13 mouse cellular contexts compared by ENCODE assay signal in the genomic region with DNA sequence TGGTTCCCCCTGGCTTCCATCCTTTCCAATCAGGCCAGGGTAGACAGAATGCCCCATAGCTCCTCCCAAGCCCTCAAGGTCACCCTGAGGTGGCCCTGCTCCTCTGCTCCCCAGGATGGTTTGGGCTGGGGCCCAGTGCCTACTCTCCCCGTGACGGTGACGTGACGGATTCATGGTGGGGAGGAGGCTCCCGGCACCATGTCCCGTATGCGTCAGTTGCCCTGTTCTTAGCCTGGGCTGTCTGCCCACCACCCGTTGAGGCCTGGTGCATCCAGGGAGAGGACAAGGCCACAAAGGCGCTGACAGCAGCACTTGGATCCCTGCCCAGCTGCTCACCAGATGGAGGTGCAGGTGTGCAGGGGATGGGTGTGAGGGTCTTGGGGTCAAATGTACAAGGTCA. TPM values are rescaled to one million over a fixed set of nuclear protein-coding genes. Genes with fewer than 3 reads are reported as not detected.
DNase-seq lines count a peak whose midpoint lies in the region; ATAC-seq and TF ChIP-seq lines count a peak whose summit lies in the region.
"Had no signal": no experiment of that assay in that cellular context is flagged by ENCODE, and none has a peak within 500 bp of the region (broad histone marks: within the 10 kb centered on the region; RNA-seq: fewer than 3 reads in every experiment).

No protein-coding gene starts in this region.

- TF ChIP-seq POLR2A in testis, adult 2 months (IDR thresholded peaks at IDR 0.05; ENCODE audit: control insufficient read depth, low read depth, low read length): peak; percentile 36; the same call in 1 of the 2 replicates

- H3K9me3 ChIP-seq in midbrain, embryonic 11.5 days (ENCODE audit: control insufficient read depth, low read length): no peaks in the 10 kb centered on the region
- H3K9me3 ChIP-seq in intestine, embryonic 15.5 days: no peaks in the 10 kb centered on the region
- H3K9me3 ChIP-seq: limb, embryonic 10.5 days had no signal

- 88% methylated on average over 9 of the region's 9 CpGs for WGBS in midbrain, embryonic 11.5 days
- 74% methylated on average over 9 of the region's 9 CpGs for whole genome bisulfite sequencing in intestine, embryonic 15.5 days

- no peaks in the 10 kb centered on the region for H3K36me3 ChIP-seq in testis, adult 2 months (ENCODE audit: control insufficient read depth, insufficient read depth, low read length)
- no peaks in the 10 kb centered on the region for H3K36me3 ChIP-seq in midbrain, embryonic 11.5 days (ENCODE audit: control insufficient read depth, insufficient read depth, low read length)
- H3K36me3 ChIP-seq in intestine, embryonic 15.5 days: no peaks in the 10 kb centered on the region
- H3K36me3 ChIP-seq: limb, embryonic 10.5 days had no signal

- DNase-seq in heart, adult 18-20 months: peak; percentile 70 to 79
- no peak for DNase-seq in heart, postnatal 25 days (ENCODE audit: low spot score)
- no peak for DNase-seq in testis, postnatal 14 days (ENCODE audit: low spot score)
- DNase-seq in heart, adult 8-10 months (ENCODE audit: low spot score): peak; percentile 62
- DNase-seq in testis, postnatal 10 days (ENCODE audit: low spot score): peak; percentile 65
- no peak for DNase-seq in midbrain, embryonic 11.5 days (ENCODE audit: low spot score, missing footprints)
- DNase-seq: B cell, adult 2 months; kidney, postnatal 36 days; lung, adult 2 months had no signal

- no peak overlapping the region for H3K27ac ChIP-seq in testis, adult 2 months (ENCODE audit: control insufficient read depth, insufficient read depth, low read depth, low read length)
- H3K27ac ChIP-seq in midbrain, embryonic 11.5 days (ENCODE audit: low read depth, low read length): no peak overlapping the region
- no peak overlapping the region for H3K27ac ChIP-seq in intestine, embryonic 15.5 days
- H3K27ac ChIP-seq: limb, embryonic 10.5 days; stomach, postnatal 0 days had no signal

- peaks cover 2% of the 10 kb centered on the region; the same call in 1 of the 2 replicates for H3K4me1 ChIP-seq in testis, adult 2 months (ENCODE audit: control insufficient read depth, insufficient read depth, low read length)
- peaks cover 10% of the 10 kb centered on the region; the same call in 1 of the 2 replicates for H3K4me1 ChIP-seq in midbrain, embryonic 11.5 days (ENCODE audit: control insufficient read depth, insufficient read depth, low read length)
- H3K4me1 ChIP-seq in intestine, embryonic 15.5 days (replicated peaks): no peaks in the 10 kb centered on the region

- intact Hi-C loops in heart, postnatal 25 days (cut with DNase I): no loop called here

- H3K4me3 ChIP-seq in testis, adult 2 months (ENCODE audit: control insufficient read depth, low read depth, low read length): no peak overlapping the region
- no peak overlapping the region for H3K4me3 ChIP-seq in midbrain, embryonic 11.5 days (ENCODE audit: low read depth, low read length)
- H3K4me3 ChIP-seq in intestine, embryonic 15.5 days (replicated peaks): no peak overlapping the region
- H3K4me3 ChIP-seq: limb, embryonic 10.5 days had no signal

- no peak for ATAC-seq in midbrain, embryonic 11.5 days (ENCODE audit: low FRiP score)
- ATAC-seq in intestine, embryonic 15.5 days: no peak

- no peak overlapping the region for H3K9ac ChIP-seq in midbrain, embryonic 11.5 days (ENCODE audit: low read length)
- no peak overlapping the region for H3K9ac ChIP-seq in intestine, embryonic 15.5 days

- H3K4me2 ChIP-seq in midbrain, embryonic 11.5 days: no peak overlapping the region
- H3K4me2 ChIP-seq in intestine, embryonic 15.5 days (replicated peaks): no peak overlapping the region

- no peaks in the 10 kb centered on the region for H3K27me3 ChIP-seq in testis, adult 2 months (ENCODE audit: control insufficient read depth, insufficient read depth, low read length)
- H3K27me3 ChIP-seq in midbrain, embryonic 11.5 days (ENCODE audit: control insufficient read depth, insufficient read depth, low read length): peaks cover 17% of the 10 kb centered on the region
- peaks cover 39% of the 10 kb centered on the region for H3K27me3 ChIP-seq in intestine, embryonic 15.5 days (replicated peaks)

- 0 out of 2 replicates have a peak, but pooled peaks have one; percentile 1 for TF ChIP-seq CTCF in testis, adult 2 months (IDR thresholded peaks at IDR 0.05; ENCODE audit: control insufficient read depth, insufficient read depth, insufficient replicate concordance, low read depth, low read length)

RNA-seq across cellular contexts. Expression of a gene that starts 41.6 kb away (rescaled TPM):
- 1 to 10 TPM; 1.6 to 2.2 TPM for total RNA-seq in heart, adult 18-20 months (2021)
- total RNA-seq in heart, postnatal 25 days (2021): 1 to 10 TPM; 1.4 to 2.5 TPM
- 6.7 and 6.9 TPM in 2 replicates for polyA plus RNA-seq in testis, adult 2 months (2012; rRNA removed)
- 1 to 10 TPM; 1.9 to 4.4 (median 2.5) TPM for total RNA-seq in heart, adult 8-10 months (2022)
- 0.18 TPM in 2 replicates for polyA plus RNA-seq in midbrain, embryonic 11.5 days (2014; fragmentation: Nextera tagmentation; extraction: Ambion mirVana)
- 0.08 and 0.29 TPM in 2 replicates for polyA plus RNA-seq in intestine, embryonic 15.5 days (2015; fragmentation: Nextera tagmentation; extraction: Ambion mirVana)
- polyA plus RNA-seq: limb, embryonic 10.5 days had no signal

Comparison
In these comparisons a context has a peak if more than half of its experiments do, and no peak if none do; other contexts are left out.
1. DNase-seq: peak in heart, adult 18-20 months (2 of 2), heart, adult 8-10 months (single experiment) and testis, postnatal 10 days (single experiment); none in heart, postnatal 25 days (single experiment), testis, postnatal 14 days (single experiment) and midbrain, embryonic 11.5 days (single experiment).